Mouse (Mus musculus) stomach, postnatal 0 days (tissue): ENCODE measurements around the gene Slc10a6.

Source experiments
- CTCF ChIP-seq: IDR thresholded peaks from 2 replicates; pipeline ENCODE4 v1.5.1; 2016; ENCODE audit warnings: antibody characterized with exemption, low read depth, mild to moderate bottlenecking, moderate library complexity
- EP300 ChIP-seq: optimal IDR thresholded peaks from 2 replicates; pipeline ENCODE3; 2016; ENCODE audit warnings: antibody characterized with exemption

DNA sequence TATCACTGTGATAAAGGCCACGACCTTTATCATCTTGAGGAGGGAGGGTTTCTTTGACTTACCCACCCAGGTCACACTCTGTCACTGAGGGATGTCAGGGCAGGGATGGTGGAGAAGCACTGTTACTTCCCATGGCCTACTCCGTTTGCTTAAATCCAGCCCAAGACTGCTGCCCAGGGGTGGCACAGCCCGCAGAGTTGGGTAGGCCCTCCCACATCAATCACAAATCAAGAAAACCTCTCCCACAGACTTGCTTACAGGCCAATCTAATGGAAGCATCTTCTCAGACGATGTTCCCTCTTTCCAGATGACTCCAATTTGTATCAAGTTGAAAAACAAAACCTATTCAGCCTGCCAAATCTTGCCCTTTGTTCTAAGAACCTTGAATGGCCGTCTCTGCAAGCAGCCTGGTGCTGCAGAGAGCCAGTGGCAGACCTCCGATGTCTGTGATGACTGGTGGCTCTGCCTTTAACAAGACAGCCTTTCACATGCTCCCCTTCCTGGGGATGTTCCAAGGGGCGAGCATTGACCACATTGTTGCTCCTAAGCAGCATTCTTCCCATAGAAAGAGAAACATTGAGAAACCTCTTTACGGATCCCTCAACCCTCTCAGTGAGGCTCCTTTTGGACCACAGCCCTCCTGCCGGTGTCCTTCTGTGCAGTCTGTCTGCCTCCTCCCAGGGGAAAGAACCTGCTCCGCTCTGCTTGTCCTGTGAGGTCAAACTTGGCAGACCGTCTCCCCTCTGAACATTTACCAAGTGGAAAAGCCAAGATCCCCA is 25.9 kb downstream of the Slc10a6 start:
- TF ChIP-seq CTCF (no peak), EP300 (no peak)
